Mouse (Mus musculus): ENCODE data around the gene Dennd6b. TPM values are rescaled to one million over a fixed set of nuclear protein-coding genes. Genes with fewer than 3 reads are reported as not detected.

The Dennd6b gene
- polyA plus RNA-seq, 1 experiment from 2014 or later: 71.4 TPM

DNA sequence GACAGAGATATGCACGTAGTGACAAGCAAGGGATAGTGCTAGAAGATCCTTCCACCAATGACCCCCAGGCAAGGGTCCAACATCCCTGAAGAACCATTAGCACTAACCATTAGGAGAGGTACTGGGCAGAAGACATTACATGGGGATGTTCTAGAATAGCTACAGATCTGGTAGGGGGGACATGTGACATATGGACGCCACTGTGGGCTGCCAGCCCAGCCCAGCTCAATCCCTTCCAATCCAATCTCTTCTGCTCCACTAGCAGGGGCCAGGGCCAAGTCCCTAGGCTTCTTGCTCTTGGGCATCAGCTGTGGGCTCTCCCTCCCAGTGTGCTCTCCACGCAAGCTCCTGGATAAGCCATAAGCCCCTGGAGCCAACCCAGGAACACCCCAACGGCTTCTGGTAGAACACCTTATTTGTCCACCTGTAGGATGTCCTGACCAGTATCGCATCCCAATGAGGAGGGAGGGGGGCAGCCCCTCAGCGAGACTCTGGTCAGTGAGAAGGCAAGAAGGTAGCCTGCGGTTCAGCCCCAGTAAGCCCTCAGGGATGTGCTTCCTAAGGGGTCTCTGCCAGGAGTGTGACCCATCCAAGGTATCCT lies 17.9 kb downstream of the Dennd6b start:
- peak; percentile 27 for DNase-seq (ENCODE audit: low spot score)
- H3K4me1 ChIP-seq (replicated peaks; ENCODE audit: control insufficient read depth, insufficient read depth, low read length): peaks cover 68% of the 10 kb centered on the region
- peak overlapping the region; percentile 88 for H3K4me2 ChIP-seq (replicated peaks)
- no peaks in the 10 kb centered on the region for H3K36me3 ChIP-seq (replicated peaks; ENCODE audit: control insufficient read depth, insufficient read depth)
- no peaks in the 10 kb centered on the region for H3K27me3 ChIP-seq (ENCODE audit: control insufficient read depth, insufficient read depth, low read length)
- ATAC-seq (ENCODE audit: low FRiP score): no peak
- peak overlapping the region; percentile 95; the same call in 1 of the 2 replicates for H3K27ac ChIP-seq
- H3K9ac ChIP-seq: peak overlapping the region; percentile 97; the same call in 1 of the 2 replicates
- no peaks in the 10 kb centered on the region for H3K9me3 ChIP-seq (ENCODE audit: control insufficient read depth, low read length)
- H3K4me3 ChIP-seq (replicated peaks; ENCODE audit: low read length): peak overlapping the region; percentile 81
- WGBS: 63% methylated on average over 7 of the region's 7 CpGs

DNA sequence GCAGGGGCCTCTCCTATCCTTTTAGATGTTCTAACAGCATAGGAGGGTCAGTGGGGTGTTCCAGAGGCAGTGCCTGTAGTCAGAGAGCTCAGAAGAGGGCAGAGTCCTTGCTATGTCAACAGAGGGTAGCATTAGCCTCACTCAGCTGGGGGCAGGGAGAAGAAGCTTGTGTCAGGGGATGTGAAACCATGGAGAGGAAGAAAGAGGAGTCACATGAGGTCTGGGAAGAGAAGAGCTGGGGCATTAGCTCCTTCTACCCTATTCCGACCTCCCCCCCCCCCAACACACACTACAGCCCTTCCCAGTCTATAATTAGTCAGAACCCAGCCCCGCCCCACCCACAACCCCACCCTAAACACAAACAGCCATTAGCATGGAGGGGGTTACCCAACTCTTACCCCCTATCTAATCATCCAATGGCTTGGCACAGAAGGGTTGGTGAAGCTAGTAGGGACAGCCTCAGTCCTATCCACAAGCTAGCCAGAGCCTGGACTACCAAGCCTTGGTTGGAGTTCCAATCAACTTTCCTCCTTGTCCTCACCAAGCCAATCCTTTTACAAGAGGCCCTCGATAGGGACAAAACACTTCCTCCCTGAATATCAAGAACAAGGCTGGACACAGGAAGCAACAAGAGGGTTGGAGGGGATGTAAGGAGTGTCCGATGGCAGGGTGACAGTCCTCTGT lies 18.6 kb downstream of the Dennd6b start:
- H3K4me3 ChIP-seq (replicated peaks; ENCODE audit: low read length): 0 out of 2 replicates have a peak overlapping the region, but pooled peaks have one; percentile 81
- H3K27me3 ChIP-seq (ENCODE audit: control insufficient read depth, insufficient read depth, low read length): no peaks in the 10 kb centered on the region
- H3K9me3 ChIP-seq (ENCODE audit: control insufficient read depth, low read length): no peaks in the 10 kb centered on the region
- H3K36me3 ChIP-seq (replicated peaks; ENCODE audit: control insufficient read depth, insufficient read depth): no peaks in the 10 kb centered on the region
- 69% methylated on average over 4 of the region's 4 CpGs for WGBS
- H3K27ac ChIP-seq: peak overlapping the region; percentile 60; the same call in 1 of the 2 replicates
- no peak for ATAC-seq (ENCODE audit: low FRiP score)
- no peak for DNase-seq (ENCODE audit: low spot score)
- peaks cover 72% of the 10 kb centered on the region for H3K4me1 ChIP-seq (replicated peaks; ENCODE audit: control insufficient read depth, insufficient read depth, low read length)
- H3K4me2 ChIP-seq (replicated peaks): peak overlapping the region; percentile 88
- 0 out of 2 replicates have a peak overlapping the region, but pooled peaks have one; percentile 9 for H3K9ac ChIP-seq

DNA sequence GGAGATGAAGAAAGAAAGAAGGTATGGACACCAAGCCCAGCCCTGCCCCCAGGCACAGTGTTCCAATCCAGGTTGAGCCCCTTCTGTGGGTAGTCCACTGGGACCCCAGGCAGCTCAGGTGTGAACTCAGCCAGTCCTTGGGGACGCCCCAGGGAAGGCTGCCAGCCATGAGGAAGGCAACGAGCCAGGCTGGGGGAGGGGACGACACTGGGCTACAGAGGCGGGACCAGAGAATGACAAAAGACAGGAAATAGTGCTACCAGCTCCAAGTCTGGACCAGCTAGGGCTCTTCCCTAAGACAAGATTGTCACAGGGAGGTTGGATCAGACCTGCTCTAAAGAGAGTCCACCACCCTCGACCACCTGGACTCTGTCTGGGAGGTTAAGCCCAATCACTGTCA lies 19.2 kb downstream of the Dennd6b start:
- no peaks in the 10 kb centered on the region for H3K36me3 ChIP-seq (replicated peaks; ENCODE audit: control insufficient read depth, insufficient read depth)
- H3K4me3 ChIP-seq (replicated peaks; ENCODE audit: low read length): no peak overlapping the region
- peak overlapping the region; percentile 60; the same call in 1 of the 2 replicates for H3K27ac ChIP-seq
- no peaks in the 10 kb centered on the region for H3K9me3 ChIP-seq (ENCODE audit: control insufficient read depth, low read length)
- peak overlapping the region; percentile 88 for H3K4me2 ChIP-seq (replicated peaks)
- 0 out of 2 replicates have a peak overlapping the region, but pooled peaks have one; percentile 10 for H3K9ac ChIP-seq
- no peak for ATAC-seq (ENCODE audit: low FRiP score)
- DNase-seq (ENCODE audit: low spot score): peak; percentile 59
- peaks cover 78% of the 10 kb centered on the region for H3K4me1 ChIP-seq (replicated peaks; ENCODE audit: control insufficient read depth, insufficient read depth, low read length)
- H3K27me3 ChIP-seq (ENCODE audit: control insufficient read depth, insufficient read depth, low read length): no peaks in the 10 kb centered on the region
- WGBS: 17% methylated on average over 5 of the region's 5 CpGs

DNA sequence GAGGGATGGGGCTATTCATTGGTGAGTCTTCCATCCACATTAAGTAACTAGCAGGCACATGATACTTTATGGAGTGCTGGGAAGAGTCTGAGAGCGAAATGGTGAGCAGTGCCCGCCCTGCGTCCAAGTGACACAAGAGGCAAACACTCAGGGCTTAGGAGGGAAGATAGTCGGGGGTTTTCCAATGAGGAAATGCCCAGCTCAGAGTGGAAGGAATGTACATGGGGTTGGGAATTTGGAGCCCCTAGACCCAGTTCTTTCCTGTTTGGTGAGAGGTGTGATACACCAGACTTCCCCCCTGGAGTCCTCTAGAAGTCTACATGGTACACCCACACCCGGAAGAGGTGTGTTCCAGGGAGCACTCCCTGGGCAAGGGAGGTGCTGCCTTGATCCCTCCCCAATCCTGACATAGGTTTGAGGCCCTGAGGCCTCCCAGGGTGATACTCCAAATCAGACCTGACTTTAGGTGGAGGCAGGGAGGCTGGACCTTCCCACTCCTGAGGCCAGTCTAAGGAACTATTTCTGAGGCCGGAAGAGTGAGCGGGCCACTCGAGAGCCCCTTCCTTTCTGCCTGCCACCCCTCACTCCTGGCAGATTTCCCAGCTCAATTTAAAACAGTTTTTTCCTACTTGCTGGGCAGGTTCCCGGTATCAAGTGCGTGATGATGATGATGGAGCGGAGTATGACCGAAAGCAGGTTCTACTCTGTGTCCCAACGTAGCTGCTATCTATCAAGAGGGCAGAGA lies 20.7 kb downstream of the Dennd6b start:
- Histone ChIP-seq H3K27ac (no peak overlapping the region), H3K4me1 (replicated peaks; ENCODE audit: control insufficient read depth, insufficient read depth, low read length) (peaks cover 80% of the 10 kb centered on the region), H3K9me3 (ENCODE audit: control insufficient read depth, low read length) (no peaks in the 10 kb centered on the region), H3K36me3 (replicated peaks; ENCODE audit: control insufficient read depth, insufficient read depth) (no peaks in the 10 kb centered on the region), H3K4me2 (replicated peaks) (peak overlapping the region; percentile 8; the same call in 1 of the 2 replicates), H3K4me3 (replicated peaks; ENCODE audit: low read length) (no peak overlapping the region), H3K9ac (no peak overlapping the region), H3K27me3 (ENCODE audit: control insufficient read depth, insufficient read depth, low read length) (no peaks in the 10 kb centered on the region)
- 76% methylated on average over 13 of the region's 13 CpGs for WGBS
- no peak for ATAC-seq (ENCODE audit: low FRiP score)
- DNase-seq (ENCODE audit: low spot score): no peak

DNA sequence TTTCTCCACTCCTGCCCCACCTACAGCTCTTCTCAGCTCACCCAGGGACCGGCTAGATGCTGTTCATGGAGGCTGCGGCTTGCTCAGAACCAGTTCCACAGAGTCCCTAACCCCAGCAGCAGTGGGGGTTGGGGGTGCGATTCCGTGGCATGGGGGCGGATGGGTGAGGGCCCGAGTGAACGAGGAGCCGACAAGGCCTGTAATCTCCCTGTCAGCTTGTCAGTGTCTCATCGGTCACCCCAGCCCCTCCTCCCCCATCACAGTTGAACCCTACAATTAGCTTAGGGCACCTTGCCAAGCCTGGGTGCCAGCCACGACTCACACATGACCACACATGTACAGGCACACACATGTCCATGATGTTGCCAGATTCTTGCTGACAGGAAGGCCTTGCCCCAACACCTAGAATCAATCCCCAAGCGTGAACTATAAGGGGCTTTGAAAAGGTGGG lies 21.4 kb downstream of the Dennd6b start:
- Histone ChIP-seq H3K9ac (no peak overlapping the region), H3K27ac (no peak overlapping the region)
- 54% methylated on average over 11 of the region's 11 CpGs for WGBS

DNA sequence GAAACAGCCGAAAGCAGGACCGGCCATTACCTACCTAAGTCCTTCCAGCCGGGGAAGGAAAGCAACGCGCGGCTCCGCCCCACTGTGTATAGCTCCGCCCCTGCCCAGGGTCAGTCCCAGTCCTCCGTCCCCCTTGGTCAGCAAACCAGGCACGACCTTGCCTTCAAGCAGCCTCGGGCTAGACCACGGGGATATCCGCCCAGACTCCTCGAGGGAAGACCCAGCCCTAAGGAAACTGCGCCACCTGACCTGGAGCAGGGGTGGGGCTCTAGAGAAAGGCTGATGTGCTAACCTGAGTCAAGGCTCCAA lies 22.4 kb downstream of the Dennd6b start:
- Histone ChIP-seq H3K9ac (peak overlapping the region; percentile 86), H3K36me3 (replicated peaks; ENCODE audit: control insufficient read depth, insufficient read depth) (peaks cover 11% of the 10 kb centered on the region), H3K4me2 (replicated peaks) (peak overlapping the region; percentile 99), H3K4me3 (replicated peaks; ENCODE audit: low read length) (peak overlapping the region; percentile 52), H3K4me1 (replicated peaks; ENCODE audit: control insufficient read depth, insufficient read depth, low read length) (peaks cover 88% of the 10 kb centered on the region), H3K27ac (peak overlapping the region; percentile 83; the same call in 1 of the 2 replicates), H3K9me3 (ENCODE audit: control insufficient read depth, low read length) (no peaks in the 10 kb centered on the region), H3K27me3 (ENCODE audit: control insufficient read depth, insufficient read depth, low read length) (no peaks in the 10 kb centered on the region)
- DNase-seq (ENCODE audit: low spot score) (peak; percentile 34), ATAC-seq (ENCODE audit: low FRiP score) (0 out of 2 replicates have a peak, but pooled peaks have one; percentile 21)
- under 1% methylated on average over 15 of the region's 15 CpGs for WGBS

More for the DNA sequence above, 21.4 kb downstream of the Dennd6b start:
- ATAC-seq (ENCODE audit: low FRiP score) (no peak), DNase-seq (ENCODE audit: low spot score) (no peak)
- Histone ChIP-seq H3K4me2 (replicated peaks) (peak overlapping the region; percentile 99), H3K9me3 (ENCODE audit: control insufficient read depth, low read length) (no peaks in the 10 kb centered on the region), H3K36me3 (replicated peaks; ENCODE audit: control insufficient read depth, insufficient read depth) (peaks cover under 1% of the 10 kb centered on the region), H3K4me1 (replicated peaks; ENCODE audit: control insufficient read depth, insufficient read depth, low read length) (peaks cover 86% of the 10 kb centered on the region), H3K4me3 (replicated peaks; ENCODE audit: low read length) (no peak overlapping the region), H3K27me3 (ENCODE audit: control insufficient read depth, insufficient read depth, low read length) (no peaks in the 10 kb centered on the region)

DNA sequence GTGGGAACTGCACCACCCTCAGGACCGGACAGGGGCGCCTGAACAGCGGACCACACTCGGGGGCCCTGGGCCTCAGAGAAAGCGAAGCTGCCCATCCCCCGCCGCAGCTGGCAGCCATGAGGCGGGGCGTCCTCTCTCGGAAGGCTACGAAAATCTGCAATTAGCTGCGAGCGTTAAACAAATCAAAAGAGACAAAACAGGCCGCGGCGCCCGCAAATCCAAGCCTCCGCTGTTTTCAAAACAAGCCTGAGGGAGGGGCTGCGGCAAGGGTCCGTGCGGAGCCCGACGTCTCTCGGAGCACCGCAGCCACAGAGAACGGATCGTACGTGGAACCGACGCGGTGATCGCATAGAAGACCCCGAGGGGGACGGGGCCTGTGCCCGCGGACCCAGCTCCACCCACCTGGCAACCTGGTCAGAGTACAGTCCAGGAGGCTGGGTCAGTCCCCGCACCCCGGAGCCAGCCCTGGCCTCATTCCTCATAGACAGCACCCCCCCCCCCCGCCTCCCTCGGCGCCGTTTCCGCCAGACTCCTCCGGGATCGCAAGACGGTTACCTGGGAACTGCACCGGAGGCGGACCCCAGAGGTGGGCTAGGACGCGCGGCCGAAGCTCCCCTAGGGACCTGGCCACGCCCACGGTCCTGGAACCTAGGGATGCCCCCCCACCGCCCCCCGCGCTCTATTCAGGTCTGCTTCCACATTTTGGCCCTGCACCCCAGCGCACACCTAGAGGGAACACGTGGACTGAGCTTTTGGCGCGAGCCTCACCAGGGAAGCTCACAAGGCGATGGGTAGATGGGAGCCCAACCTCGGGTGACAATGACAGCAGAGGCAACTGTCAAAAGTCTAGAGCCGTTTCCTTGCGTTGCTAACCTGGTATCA lies 23.0 kb downstream of the Dennd6b start:
- Histone ChIP-seq H3K9ac (peak overlapping the region; percentile 86), H3K4me1 (replicated peaks; ENCODE audit: control insufficient read depth, insufficient read depth, low read length) (peaks cover 83% of the 10 kb centered on the region), H3K4me2 (replicated peaks) (peak overlapping the region; percentile 99), H3K27me3 (ENCODE audit: control insufficient read depth, insufficient read depth, low read length) (no peaks in the 10 kb centered on the region), H3K4me3 (replicated peaks; ENCODE audit: low read length) (peak overlapping the region; percentile 52), H3K9me3 (ENCODE audit: control insufficient read depth, low read length) (no peaks in the 10 kb centered on the region), H3K27ac (peak overlapping the region; percentile 83), H3K36me3 (replicated peaks; ENCODE audit: control insufficient read depth, insufficient read depth) (peaks cover 17% of the 10 kb centered on the region)
- WGBS: under 1% methylated on average over 65 of the region's 65 CpGs
- DNase-seq (ENCODE audit: low spot score) (peak; percentile 70), ATAC-seq (ENCODE audit: low FRiP score) (peak; percentile 21; the same call in 1 of the 2 replicates)

DNA sequence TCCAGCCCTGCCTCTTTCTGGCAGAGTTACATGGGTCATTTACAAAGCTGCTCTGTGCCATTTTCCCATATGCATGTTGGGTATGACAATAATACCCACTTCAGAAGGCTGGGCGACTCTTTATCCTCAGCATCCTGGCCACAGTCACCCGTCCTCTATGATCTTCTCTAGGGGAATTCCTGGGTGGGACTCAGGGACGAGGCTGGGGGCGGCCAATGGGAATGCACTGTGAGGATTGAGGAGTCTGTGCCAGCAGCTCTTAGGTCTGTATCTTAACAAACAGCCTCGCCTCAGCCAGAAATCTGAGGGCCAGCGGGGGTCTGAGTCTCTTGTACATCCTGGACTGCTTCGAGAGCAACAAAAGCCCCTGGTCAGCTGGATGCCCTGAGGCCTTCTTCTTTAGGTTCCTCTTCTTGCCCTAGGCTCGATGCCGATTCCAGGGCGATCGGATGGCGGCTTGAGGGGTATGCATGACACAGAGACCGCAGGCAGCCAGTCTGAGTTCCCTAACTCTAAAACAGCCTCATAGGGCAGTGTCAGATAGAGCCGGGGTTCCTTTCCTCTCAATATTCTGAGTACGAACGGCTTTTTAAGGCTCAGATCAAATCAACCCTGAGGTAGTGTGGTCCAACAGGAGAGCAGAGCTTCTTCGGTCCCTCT lies 23.9 kb downstream of the Dennd6b start:
- ATAC-seq (ENCODE audit: low FRiP score): no peak
- H3K27me3 ChIP-seq (ENCODE audit: control insufficient read depth, insufficient read depth, low read length): no peaks in the 10 kb centered on the region
- 31% methylated on average over 17 of the region's 17 CpGs for WGBS

More for the DNA sequence above, 23.9 kb downstream of the Dennd6b start:
- peaks cover 75% of the 10 kb centered on the region for H3K4me1 ChIP-seq (replicated peaks; ENCODE audit: control insufficient read depth, insufficient read depth, low read length)
- no peak for DNase-seq (ENCODE audit: low spot score)
- H3K4me3 ChIP-seq (replicated peaks; ENCODE audit: low read length): peak overlapping the region; percentile 52
- peak overlapping the region; percentile 86 for H3K9ac ChIP-seq
- H3K4me2 ChIP-seq (replicated peaks): peak overlapping the region; percentile 99
- peaks cover 26% of the 10 kb centered on the region for H3K36me3 ChIP-seq (replicated peaks; ENCODE audit: control insufficient read depth, insufficient read depth)
- H3K9me3 ChIP-seq (ENCODE audit: control insufficient read depth, low read length): no peaks in the 10 kb centered on the region
- H3K27ac ChIP-seq: peak overlapping the region; percentile 83

Data from hindbrain, embryonic 14.5 days (tissue).